In genomic region chr19:27089099-27089498, GRCm38 (mm10) we compare ENCODE assay signal across 22 mouse cellular contexts.
DNase-seq lines count a peak whose midpoint lies in the region; ATAC-seq and TF ChIP-seq lines count a peak whose summit lies in the region.
"Had no signal": no experiment of that assay in that cellular context is flagged by ENCODE, and none has a peak within 500 bp of the region (broad histone marks: within the 10 kb centered on the region; RNA-seq: fewer than 3 reads in every experiment).

No protein-coding gene starts in this region.

- TF ChIP-seq POLR2A in CH12.LX (IDR thresholded peaks at IDR 0.05; ENCODE audit: low read depth, low read length) = no peak

- dilution Hi-C loops in CH12.LX (cut with MboI; ENCODE audit: extremely low pct_ligation_motif_present, extremely low pct_unique_long_range_greater_than_20kb, low sequenced_read_pairs) = no loop called here

- DNase-seq in CH12.LX (ENCODE audit: extremely low read depth) = peak; percentile 52
- no peak for DNase-seq in heart, adult 9 months (ENCODE audit: low spot score in 2 of 2)
- DNase-seq in frontal cortex, postnatal 10 days (ENCODE audit: low spot score in 2 of 2) = no peak
- no peak for DNase-seq in urinary bladder, adult 2 months (ENCODE audit: low spot score)
- DNase-seq in B cell, adult 2 months = no peak
- DNase-seq: adrenal gland, adult 2 months; adrenal gland, adult 8-10 months; adrenal gland, postnatal 10 days; adrenal gland, postnatal 14 days; adrenal gland, postnatal 25 days; adrenal gland, postnatal 36 days; cerebellum, adult 11 months; cerebellum, adult 11-12 months; cerebellum, adult 18-20 months; cerebellum, adult 2 months had no signal

- H3K79me2 ChIP-seq in CH12.LX (replicated peaks; ENCODE audit: control insufficient read depth, extremely low read depth, insufficient read depth, poor library complexity, severe bottlenecking) = no peaks in the 10 kb centered on the region

- no peak overlapping the region for H3K27ac ChIP-seq in CH12.LX (ENCODE audit: insufficient read depth, low read depth)

- ATAC-seq in common myeloid progenitor, adult 5-6 weeks (replicated peaks; ENCODE audit: low read depth, poor library complexity, severe bottlenecking) = peak; percentile 50
- peak; percentile 42 for ATAC-seq in granulocyte monocyte progenitor cell, adult 5-6 weeks (replicated peaks; ENCODE audit: poor library complexity, severe bottlenecking)
- peak; percentile 48 for ATAC-seq in megakaryocyte progenitor cell, adult 5-6 weeks (replicated peaks; ENCODE audit: poor library complexity)
- ATAC-seq: activated CD4-positive, CD25-positive, alpha-beta regulatory T cell, adult 4 months; CD4-positive, CD25-positive, alpha-beta regulatory T cell, adult 4 months; Patski had no signal

- no peak overlapping the region for H3K4me3 ChIP-seq in CH12.LX (replicated peaks in 1 of 3; ENCODE audit: low read depth in 2 of 3, low read length in 2 of 3, poor library complexity in 1 of 3)

- in situ Hi-C loops in CH12.LX (cut with MboI; ENCODE audit: low pct_ligation_motif_present, low pct_unique_long_range_greater_than_20kb, low sequenced_read_pairs) = no loop called here

- H3K36me3 ChIP-seq in CH12.LX (replicated peaks in 1 of 2; ENCODE audit: control insufficient read depth in 1 of 2, insufficient read depth in 1 of 2, low read length in 1 of 2) = no peaks in the 10 kb centered on the region
- H3K36me3 ChIP-seq: G1E had no signal

- peaks cover 0 to 24% of the 10 kb centered on the region in 2 experiments; a peak in 2 of 4 replicates for H3K4me1 ChIP-seq in CH12.LX (ENCODE audit: control insufficient read depth in 1 of 2, insufficient read depth in 2 of 2)

- no peak overlapping the region for H3K4me2 ChIP-seq in CH12.LX (ENCODE audit: insufficient read depth, low read depth, poor library complexity, severe bottlenecking)

- H3K9me3 ChIP-seq in CH12.LX (replicated peaks; ENCODE audit: low read length) = no peaks in the 10 kb centered on the region
- H3K9me3 ChIP-seq: G1E had no signal

- TF ChIP-seq EP300 in CH12.LX (IDR thresholded peaks at IDR 0.05; ENCODE audit: low read length) = peak; percentile 54; the same call in 1 of the 2 replicates

- H3K27me3 ChIP-seq in CH12.LX (replicated peaks) = no peaks in the 10 kb centered on the region

- no peak overlapping the region for H3K9ac ChIP-seq in CH12.LX (ENCODE audit: insufficient read depth, low read depth)

- no peak for TF ChIP-seq RAD21 in CH12.LX (IDR thresholded peaks at IDR 0.05; ENCODE audit: low read depth, low read length)

- no peak for TF ChIP-seq CTCF in CH12.LX (conservative IDR thresholded peaks at IDR 0.05 in 1 of 2, IDR thresholded peaks at IDR 0.05 in 1 of 2; ENCODE audit: low read depth in 2 of 2, low read length in 2 of 2)

TF ChIP-seq in CH12.LX, 34 proteins besides CTCF, POLR2A, EP300 and RAD21:
- TF ChIP-seq NRF1 (IDR thresholded peaks at IDR 0.05; ENCODE audit: low read depth, low read length) = no peak
- no peak for TF ChIP-seq USF2 (conservative IDR thresholded peaks at IDR 0.05; ENCODE audit: low read depth, low read length)
- no peak for TF ChIP-seq SMC3 (IDR thresholded peaks at IDR 0.05; ENCODE audit: low read depth, low read length)
- TF ChIP-seq IRF4 (IDR thresholded peaks at IDR 0.05; ENCODE audit: low read depth, low read length) = no peak
TF ChIP-seq in CH12.LX: peak in this region for 0.
